Mouse (Mus musculus) CH12.LX (cell line): Measurements from ENCODE around the gene Styxl1. TPM values are rescaled to one million over a fixed set of nuclear protein-coding genes. Genes with fewer than 3 reads are reported as not detected.

Experiments
- DNase-seq: peaks from one replicate; pipeline ENCODE4 v3.0.0-alpha.2; 2013; ENCODE audit errors: extremely low read depth
- H3K27ac ChIP-seq: 2 replicates; pipeline ENCODE4 v1.5.1; 2012; ENCODE audit warnings: low read depth, mild to moderate bottlenecking, control low read depth, moderate library complexity; ENCODE audit not compliant: insufficient read depth
- H3K27me3 ChIP-seq: replicated peaks from 2 replicates; pipeline ENCODE3; 2012; ENCODE audit warnings: inconsistent platforms
- H3K36me3 ChIP-seq, 2 experiments: replicated peaks in 1 of 2; 2 replicates each; pipeline versions ENCODE3 to v1.6.1; 2012; ENCODE audit warnings: inconsistent platforms in 1 of 2, low read length in 1 of 2, mild to moderate bottlenecking in 1 of 2, mixed read lengths in 1 of 2, moderate library complexity in 1 of 2; ENCODE audit not compliant: control insufficient read depth in 1 of 2, insufficient read depth in 1 of 2
- H3K4me1 ChIP-seq, 2 experiments: 2 replicates each; pipeline ENCODE4 v1.6.1; 2012; ENCODE audit warnings: inconsistent platforms in 1 of 2, moderate library complexity in 1 of 2; ENCODE audit not compliant: insufficient read depth in 2 of 2, control insufficient read depth in 1 of 2
- H3K4me2 ChIP-seq: 2 replicates; pipeline ENCODE4 v1.6.1; 2012; ENCODE audit warnings: low read depth, mild to moderate bottlenecking, control low read depth; ENCODE audit not compliant: poor library complexity, insufficient read depth, severe bottlenecking
- H3K4me3 ChIP-seq, 3 experiments: fragments of 150-350 bp in 1 of 3; sonication (generic) in 1 of 3; replicated peaks in 1 of 3; 2 replicates each; pipeline versions ENCODE3 to v1.5.1; 2011 to 2012; ENCODE audit warnings: low read depth in 2 of 3, low read length in 2 of 3, mild to moderate bottlenecking in 2 of 3, moderate library complexity in 2 of 3, control low read depth in 1 of 3, improper control_type of control experiment in 1 of 3, inconsistent platforms in 1 of 3, mixed read lengths in 1 of 3; ENCODE audit not compliant: poor library complexity in 1 of 3
- H3K79me2 ChIP-seq: replicated peaks from 2 replicates; pipeline ENCODE4 v1.6.1; 2012; ENCODE audit warnings: mild to moderate bottlenecking, moderate library complexity; ENCODE audit not compliant: control insufficient read depth, poor library complexity, insufficient read depth, severe bottlenecking; ENCODE audit errors: extremely low read depth
- H3K9ac ChIP-seq: 2 replicates; pipeline ENCODE4 v1.6.1; 2012; ENCODE audit warnings: low read depth, mild to moderate bottlenecking, control low read depth, moderate library complexity; ENCODE audit not compliant: insufficient read depth
- H3K9me3 ChIP-seq: replicated peaks from 2 replicates; pipeline ENCODE3; 2012; ENCODE audit warnings: low read length, inconsistent platforms, mixed read lengths
- BHLHE40 ChIP-seq: IDR thresholded peaks from 2 replicates; pipeline ENCODE4 v1.6.1; 2011; ENCODE audit warnings: mild to moderate bottlenecking, low read depth, low read length, improper control_type of control experiment
- CHD1 ChIP-seq: IDR thresholded peaks from 2 replicates; pipeline ENCODE4 v1.6.1; 2012; ENCODE audit warnings: low read depth, low read length, improper control_type of control experiment, inconsistent platforms
- CHD2 ChIP-seq: IDR thresholded peaks from 2 replicates; pipeline ENCODE4 v1.6.1; 2011; ENCODE audit warnings: low read length, improper control_type of control experiment
- ELF1 ChIP-seq: IDR thresholded peaks from 2 replicates; pipeline ENCODE4 v1.6.1; 2014; ENCODE audit warnings: low read depth, mild to moderate bottlenecking, inconsistent platforms, low read length, improper control_type of control experiment
- GABPA ChIP-seq: IDR thresholded peaks from 2 replicates; pipeline ENCODE4 v1.6.1; 2012; ENCODE audit warnings: low read depth, low read length, improper control_type of control experiment, inconsistent platforms; ENCODE audit not compliant: insufficient replicate concordance
- HCFC1 ChIP-seq: IDR thresholded peaks from 2 replicates; pipeline ENCODE4 v1.6.1; 2012; ENCODE audit warnings: low read depth, mild to moderate bottlenecking, inconsistent platforms, low read length, improper control_type of control experiment
- IRF4 ChIP-seq: IDR thresholded peaks from 2 replicates; pipeline ENCODE4 v1.6.1; 2014; ENCODE audit warnings: low read depth, mild to moderate bottlenecking, inconsistent platforms, low read length, improper control_type of control experiment
- JUN ChIP-seq: IDR thresholded peaks from 2 replicates; pipeline ENCODE4 v1.6.1; 2011; ENCODE audit warnings: low read depth, mild to moderate bottlenecking, low read length, improper control_type of control experiment, moderate library complexity; ENCODE audit not compliant: insufficient read depth
- JUND ChIP-seq: conservative IDR thresholded peaks from 2 replicates; pipeline ENCODE4 v1.6.1; 2011; ENCODE audit warnings: low read depth, low read length, improper control_type of control experiment
- KAT2A ChIP-seq: IDR thresholded peaks from 2 replicates; pipeline ENCODE4 v1.6.1; 2012; ENCODE audit warnings: low read length, improper control_type of control experiment, inconsistent platforms; ENCODE audit not compliant: insufficient replicate concordance
- MAZ ChIP-seq: IDR thresholded peaks from 2 replicates; pipeline ENCODE4 v1.6.1; 2012; ENCODE audit warnings: low read depth, mild to moderate bottlenecking, inconsistent platforms, low read length, improper control_type of control experiment, moderate library complexity
- MEF2A ChIP-seq: IDR thresholded peaks from 2 replicates; pipeline ENCODE4 v1.6.1; 2014; ENCODE audit warnings: low read depth, mild to moderate bottlenecking, inconsistent platforms, low read length, improper control_type of control experiment, borderline replicate concordance
- MXI1 ChIP-seq: IDR thresholded peaks from 2 replicates; pipeline ENCODE4 v1.6.1; 2011; ENCODE audit warnings: mild to moderate bottlenecking, low read depth, low read length, improper control_type of control experiment
- NRF1 ChIP-seq: IDR thresholded peaks from 2 replicates; pipeline ENCODE4 v1.6.1; 2014; ENCODE audit warnings: low read depth, mild to moderate bottlenecking, inconsistent platforms, low read length, improper control_type of control experiment, moderate library complexity
- POLR2A ChIP-seq: IDR thresholded peaks from 2 replicates; pipeline ENCODE4 v1.6.1; 2011; ENCODE audit warnings: low read depth, mild to moderate bottlenecking, improper control_type of control experiment, low read length
- RCOR1 ChIP-seq: conservative IDR thresholded peaks from 2 replicates; pipeline ENCODE4 v1.6.1; 2012; ENCODE audit warnings: low read depth, mild to moderate bottlenecking, inconsistent platforms, low read length, improper control_type of control experiment
- SMC3 ChIP-seq: IDR thresholded peaks from 2 replicates; pipeline ENCODE4 v1.6.1; 2011; ENCODE audit warnings: low read depth, low read length, improper control_type of control experiment
- TBP ChIP-seq: conservative IDR thresholded peaks from 2 replicates; pipeline ENCODE4 v1.6.1; 2011; ENCODE audit warnings: low read depth, low read length, improper control_type of control experiment
- TCF12 ChIP-seq: IDR thresholded peaks from 2 replicates; pipeline ENCODE4 v1.6.1; 2014; ENCODE audit warnings: low read depth, mild to moderate bottlenecking, inconsistent platforms, low read length, improper control_type of control experiment
- UBTF ChIP-seq: IDR thresholded peaks from 2 replicates; pipeline ENCODE4 v1.6.1; 2012; ENCODE audit warnings: low read depth, mild to moderate bottlenecking, inconsistent platforms, low read length, improper control_type of control experiment, moderate library complexity
- USF2 ChIP-seq: conservative IDR thresholded peaks from 2 replicates; pipeline ENCODE4 v1.6.1; 2011; ENCODE audit warnings: low read depth, low read length, improper control_type of control experiment
- ZKSCAN1 ChIP-seq: IDR thresholded peaks from 2 replicates; pipeline ENCODE4 v1.6.1; 2012; ENCODE audit warnings: low read depth, inconsistent platforms, low read length, improper control_type of control experiment, borderline replicate concordance
- dilution Hi-C: fragments of 300-500 bp; cut with MboI; formaldehyde crosslinking; loops from 2 replicates; pipeline ENCODE4 v1.14.3; 2020; ENCODE audit warnings: low sequenced_read_pairs; ENCODE audit not compliant: extremely low pct_unique_long_range_greater_than_20kb, extremely low pct_ligation_motif_present
- in situ Hi-C: fragments of 300-500 bp; cut with MboI; formaldehyde crosslinking; loops from 3 replicates; pipeline ENCODE4 v1.14.3; 2019; ENCODE audit warnings: low sequenced_read_pairs, low pct_ligation_motif_present, low pct_unique_long_range_greater_than_20kb, mixed read lengths
- polyA plus RNA-seq: library from polyadenylated mRNA; unstranded; fragments of >175 nt; gene quantifications from 2 replicates; pipeline ENCODE4 v1.2.1, GENCODE M21; 2012; ENCODE audit warnings: low read depth; ENCODE audit not compliant: insufficient read length
- total RNA-seq, 2 experiments: library from RNA; depleted of rRNA; stranded (reverse); fragments of 300-350 nt in 1 of 2; fragments of >200 nt in 1 of 2; gene quantifications; 2 replicates each; pipeline ENCODE4 v1.2.3; 2012 to 2014

Styxl1 gene
- total RNA-seq (2012; rRNA removed) (not detected in 2 replicates), total RNA-seq (2014; rRNA removed) (not detected in 2 replicates), polyA plus RNA-seq (not detected in 2 replicates)

DNA sequence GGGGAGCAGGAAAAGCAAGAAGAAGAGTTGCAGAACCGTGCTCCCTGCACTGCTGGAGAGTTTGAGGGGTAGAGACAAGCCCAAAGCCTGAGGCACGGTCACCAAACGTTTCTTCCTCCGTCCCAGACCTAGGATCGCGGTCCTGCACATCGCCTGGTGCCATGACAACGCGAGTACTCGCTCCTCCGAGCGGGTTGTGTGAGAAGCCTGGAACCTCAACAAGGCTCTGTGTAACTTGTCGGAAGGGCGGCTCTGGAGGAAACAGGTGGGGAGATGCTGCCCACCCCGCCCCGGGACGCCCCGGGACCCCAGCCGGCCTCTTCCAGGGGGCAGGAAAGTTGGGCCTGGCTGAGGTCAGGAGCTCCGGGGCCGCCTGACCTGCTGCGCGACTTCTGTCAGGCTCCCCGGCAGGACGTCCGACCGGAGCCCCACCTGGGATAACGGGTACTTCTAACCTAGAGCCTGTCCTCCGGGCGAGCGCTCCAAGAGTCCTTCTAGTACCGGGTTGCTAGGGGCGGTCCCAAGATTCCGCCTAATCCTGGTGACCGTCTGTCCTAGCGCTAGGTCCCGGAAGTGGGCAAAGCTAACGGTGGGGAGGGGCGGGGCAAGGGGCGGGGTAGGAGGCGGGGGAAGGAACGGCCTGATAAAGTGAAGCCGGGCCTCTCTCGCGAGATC, at the start of gene Styxl1:
Styxl1 (minus strand) TSS at position 590 of the 675 bp plus-strand sequence.
- DNase-seq = peak; percentile 43
- H3K4me1 ChIP-seq = peaks cover 8 to 52% of the 10 kb centered on the region in 2 experiments
- H3K9me3 ChIP-seq = no peaks in the 10 kb centered on the region
- peaks cover 7 to 27% of the 10 kb centered on the region in 2 experiments for H3K36me3 ChIP-seq
- in situ Hi-C loops = loop anchor here (10.0 kb wide), 1 partner anchor 243 kb away; no protein-coding TSS in a partner anchor
- peak within 1 kb of the TSS; percentile 89 for H3K4me2 ChIP-seq
- H3K79me2 ChIP-seq = peaks cover 36% of the 10 kb centered on the region
- peak within 1 kb of the TSS; percentile 56 for H3K27ac ChIP-seq
- dilution Hi-C loops = no loop called here
- peak within 1 kb of the TSS; percentile 87 to 89 (median 88) for H3K4me3 ChIP-seq
- no peaks in the 10 kb centered on the region for H3K27me3 ChIP-seq
- peak within 1 kb of the TSS; percentile 90 for H3K9ac ChIP-seq
- TF ChIP-seq JUN = no peak
- peak; percentile 91 for TF ChIP-seq ELF1
- TF ChIP-seq IRF4 = 0 out of 2 replicates have a peak, but pooled peaks have one; percentile 1

DNA sequence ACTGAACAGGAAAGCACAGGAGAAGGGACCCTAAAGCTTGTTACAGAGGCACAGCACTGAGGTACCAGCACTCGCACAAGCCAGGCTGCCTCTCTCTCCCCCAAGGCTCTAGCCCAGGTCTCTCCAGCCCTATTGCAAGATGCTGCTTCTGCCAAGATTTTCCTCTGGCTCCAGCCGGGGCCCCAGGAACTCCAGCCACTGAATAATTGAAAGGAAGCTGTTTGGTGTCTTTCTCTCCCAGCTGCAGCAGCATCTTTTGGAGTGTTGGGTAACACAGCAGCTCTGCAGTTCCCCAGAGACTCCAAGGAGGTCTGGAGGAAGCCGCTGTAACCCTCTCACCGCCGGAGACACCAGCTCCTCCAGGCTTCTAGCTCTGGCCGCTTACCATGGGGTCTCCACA, 48.0 kb upstream of the Styxl1 start:
- in situ Hi-C loops = no loop called here
- dilution Hi-C loops = no loop called here
- H3K4me1 ChIP-seq = no peaks in the 10 kb centered on the region
- H3K27ac ChIP-seq = no peak overlapping the region
- TF ChIP-seq TCF12 (no peak), SMC3 (no peak), TBP (no peak), CHD2 (no peak)
- H3K4me2 ChIP-seq = no peak overlapping the region
- H3K36me3 ChIP-seq = no peaks in the 10 kb centered on the region
- DNase-seq = no peak
- peaks cover 89% of the 10 kb centered on the region for H3K27me3 ChIP-seq
- no peak overlapping the region for H3K9ac ChIP-seq
- no peaks in the 10 kb centered on the region for H3K79me2 ChIP-seq
- no peak overlapping the region for H3K4me3 ChIP-seq
- no peaks in the 10 kb centered on the region for H3K9me3 ChIP-seq

DNA sequence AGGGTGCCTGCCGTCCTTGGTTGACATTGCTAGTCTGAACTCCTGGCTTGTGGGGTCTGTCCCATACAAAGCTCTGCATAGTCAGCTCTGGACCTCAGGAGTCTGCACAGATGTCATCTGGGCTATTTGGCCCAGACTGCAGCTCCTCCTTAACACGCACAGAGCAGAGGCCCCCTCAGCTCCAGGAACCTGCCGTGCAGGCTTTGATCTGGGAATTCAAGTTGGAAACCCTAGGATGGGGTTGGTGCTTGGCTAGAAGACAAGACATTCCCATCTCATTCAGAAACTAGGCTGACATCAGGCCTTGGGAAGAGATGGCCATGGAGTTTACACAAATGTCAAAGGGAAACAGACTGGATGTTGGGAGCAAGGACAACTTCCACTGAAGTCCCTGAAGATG, 46.3 kb upstream of the Styxl1 start:
- H3K9ac ChIP-seq = no peak overlapping the region
- no peaks in the 10 kb centered on the region for H3K79me2 ChIP-seq
- peaks cover 90% of the 10 kb centered on the region for H3K27me3 ChIP-seq
- no peaks in the 10 kb centered on the region for H3K9me3 ChIP-seq
- no peaks in the 10 kb centered on the region for H3K4me1 ChIP-seq
- H3K36me3 ChIP-seq = no peaks in the 10 kb centered on the region
- H3K4me3 ChIP-seq = no peak overlapping the region
- no peak for DNase-seq
- H3K4me2 ChIP-seq = no peak overlapping the region
- dilution Hi-C loops = no loop called here
- no peak for TF ChIP-seq TBP
- no peak for TF ChIP-seq NRF1
- TF ChIP-seq MEF2A = no peak
- no peak for TF ChIP-seq MXI1
- no peak for TF ChIP-seq MAZ
- no peak for TF ChIP-seq HCFC1
- TF ChIP-seq RCOR1 = no peak
- TF ChIP-seq BHLHE40 = no peak
- no peak for TF ChIP-seq USF2
- no peak for TF ChIP-seq ZKSCAN1
- no peak for TF ChIP-seq KAT2A
- TF ChIP-seq UBTF = no peak
- no peak for TF ChIP-seq GABPA
- no peak for TF ChIP-seq CHD1
- no peak for TF ChIP-seq POLR2A
- no peak for TF ChIP-seq JUND
- no peak for TF ChIP-seq SMC3
- H3K27ac ChIP-seq = no peak overlapping the region
- in situ Hi-C loops = no loop called here
